Mouse (Mus musculus): ENCODE results near the gene Clp1.

- TF ChIP-seq CTCF (IDR thresholded peaks at IDR 0.05; ENCODE audit: borderline replicate concordance, insufficient read depth, low read depth, low read length) (no peak), POLR2A (IDR thresholded peaks at IDR 0.05; ENCODE audit: borderline replicate concordance, insufficient read depth, low read length) (no peak)
Observed at GRCm38 (mm10) chr2:84775665-84776064, 48.5 kb upstream of the Clp1 start.

Data from cerebellum, adult 2 months (tissue).